Mouse (Mus musculus): ENCODE measurements around the gene Ccdc146.

Ccdc146 gene

GRCm38 (mm10) chr5:21329672-21330665 lies 94.5 kb downstream of the Ccdc146 start:
- DNase-seq (ENCODE audit: low spot score), result no peak

GRCm38 (mm10) chr5:21328560-21328959 lies 95.9 kb downstream of the Ccdc146 start:
- no peak for DNase-seq (ENCODE audit: low spot score)

DNA sequence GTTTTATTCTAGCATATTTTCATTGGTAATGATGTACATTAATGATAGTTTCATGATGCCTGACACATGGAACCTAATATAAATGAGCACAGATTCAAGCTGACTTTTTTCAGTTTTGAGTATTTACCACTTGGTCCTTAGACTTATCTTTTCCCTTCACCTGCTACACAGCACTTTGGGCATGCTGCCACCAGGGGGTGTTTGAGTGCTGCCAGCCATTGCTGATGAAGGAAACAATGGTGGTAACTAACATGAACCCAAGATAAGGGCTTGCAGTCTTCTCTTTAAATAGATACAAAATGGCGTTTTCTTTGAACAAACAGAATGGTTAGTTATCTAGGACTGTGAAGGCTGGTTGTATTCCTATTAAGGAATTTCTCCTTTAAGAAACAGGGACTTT lies 98.0 kb downstream of the Ccdc146 start:
- peak; percentile 78 for DNase-seq (ENCODE audit: low spot score)

- no peak for DNase-seq (ENCODE audit: low spot score)
Measured at GRCm38 (mm10) chr5:21320138-21320537, 104.3 kb downstream of the Ccdc146 start.

DNA sequence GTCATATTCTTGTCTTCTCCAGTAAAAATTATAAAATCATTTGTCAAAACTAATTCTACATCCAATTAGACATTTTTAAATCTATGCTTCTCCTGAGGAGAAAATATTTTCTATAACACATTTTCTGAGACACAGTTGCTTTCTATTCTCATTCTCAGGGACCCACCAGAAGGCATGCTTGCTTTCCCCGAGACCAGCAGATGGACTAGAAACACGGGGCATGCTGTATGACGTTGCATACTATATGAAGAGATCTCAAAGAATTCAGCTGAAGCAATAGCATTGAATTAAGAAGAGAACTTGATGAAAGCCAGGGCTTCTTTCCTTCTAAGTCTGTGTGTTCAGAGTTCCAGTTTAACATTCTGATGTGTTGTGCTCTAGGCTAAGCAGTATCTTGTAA lies 109.8 kb downstream of the Ccdc146 start:
- no peak for DNase-seq (ENCODE audit: low spot score)

- DNase-seq (ENCODE audit: low spot score), result no peak
Measured at GRCm38 (mm10) chr5:21307165-21307564, 117.3 kb downstream of the Ccdc146 start.

DNA sequence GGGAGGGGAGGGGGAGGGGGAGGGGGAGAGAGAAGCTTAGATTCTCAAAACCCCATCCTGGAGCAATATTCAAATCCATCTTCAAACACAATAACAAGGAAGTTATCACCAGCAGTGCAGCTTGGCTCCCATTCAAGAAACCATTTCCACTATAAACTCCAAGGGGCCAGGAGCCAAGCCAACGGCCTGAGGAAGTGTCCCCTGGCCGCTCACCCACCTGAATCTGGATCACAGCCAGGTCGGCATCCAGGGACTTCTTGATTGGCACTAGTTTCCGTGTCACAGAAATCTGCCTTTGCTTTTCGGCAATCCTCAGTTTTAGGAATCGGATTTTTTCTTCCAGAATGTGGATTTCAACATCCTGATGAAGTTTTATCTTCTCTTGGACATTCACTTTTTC lies 123.5 kb downstream of the Ccdc146 start:
- DNase-seq (ENCODE audit: low spot score), result no peak

- no peak for DNase-seq (ENCODE audit: low spot score)
Measured at GRCm38 (mm10) chr5:21300058-21300457, 124.4 kb downstream of the Ccdc146 start.

DNA sequence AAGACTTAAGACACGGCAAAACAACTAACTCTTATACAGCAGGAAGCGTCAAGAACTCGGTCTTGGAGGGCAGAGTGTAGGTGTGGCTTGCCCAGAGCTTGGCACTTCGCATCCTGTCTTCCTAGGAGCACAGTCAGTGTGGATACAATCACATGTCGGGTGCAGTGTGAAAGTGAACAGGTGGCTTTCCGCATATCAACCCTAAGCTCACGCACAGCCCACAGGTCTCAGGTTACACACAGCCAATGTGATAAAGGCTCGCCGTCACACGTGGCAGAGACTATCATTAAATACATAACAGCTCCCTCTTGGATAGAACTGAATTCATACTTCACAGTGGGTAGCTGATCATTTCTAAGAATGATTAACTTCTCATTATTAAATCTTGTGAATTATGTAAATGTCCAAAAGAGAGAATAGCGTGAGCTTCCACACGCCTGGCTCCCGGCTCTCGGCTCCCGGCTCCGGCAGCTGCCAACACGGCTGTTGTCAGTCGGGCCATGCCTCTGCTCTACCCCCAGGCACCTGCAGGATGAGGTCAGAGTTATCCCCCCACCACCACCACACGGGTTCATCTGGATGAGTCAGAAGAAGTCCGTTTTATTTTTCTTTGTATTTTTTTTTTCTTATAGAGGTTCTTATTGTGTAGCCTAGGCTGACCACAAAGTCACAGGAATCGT lies 125.3 kb downstream of the Ccdc146 start:
- DNase-seq (ENCODE audit: low spot score), result no peak

DNA sequence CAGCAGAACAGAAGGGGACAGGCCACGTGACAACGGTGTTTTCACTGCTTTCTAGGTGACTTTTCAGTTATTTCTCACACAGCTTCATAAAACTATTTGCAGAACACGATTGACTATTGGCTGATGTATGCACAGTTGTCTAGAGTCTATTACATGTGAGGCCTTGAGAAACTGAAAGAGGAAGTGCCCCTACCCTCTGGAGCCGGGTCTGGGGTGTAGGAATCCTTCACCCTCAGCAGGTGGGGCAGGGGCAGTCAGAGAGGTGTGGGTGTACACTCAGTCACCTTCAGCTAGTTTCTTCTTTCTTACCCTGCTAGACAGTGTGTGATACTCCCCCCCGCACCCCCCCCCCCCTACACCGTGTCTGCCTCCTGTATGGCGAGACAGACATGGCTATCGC lies 128.8 kb downstream of the Ccdc146 start:
- DNase-seq (ENCODE audit: low spot score), result no peak

DNA sequence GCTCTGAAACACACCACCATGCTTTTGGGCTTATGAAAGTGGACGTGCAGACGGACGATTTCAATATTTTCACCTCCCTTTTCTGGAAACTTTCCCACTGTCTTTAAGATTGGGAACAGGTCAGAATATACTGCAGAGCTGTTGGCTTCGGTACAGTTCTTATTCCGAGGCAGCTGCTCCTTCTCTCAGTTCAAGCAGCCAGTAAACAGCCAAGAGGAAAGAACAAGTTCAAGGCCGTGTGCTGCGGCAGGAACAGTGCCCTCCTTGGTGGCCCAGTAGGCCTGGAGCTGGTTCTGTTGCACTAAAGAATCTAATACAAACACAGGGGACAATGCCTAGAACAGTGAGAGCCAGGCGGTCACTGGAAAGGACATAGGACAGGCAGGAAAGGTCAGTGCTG lies 133.9 kb downstream of the Ccdc146 start:
- DNase-seq (ENCODE audit: low spot score), result no peak

GRCm38 (mm10) chr5:21288658-21289435 lies 135.6 kb downstream of the Ccdc146 start:
- peak; percentile 32 for DNase-seq (ENCODE audit: low spot score)

- DNase-seq (ENCODE audit: low spot score), result peak; percentile 19
Measured at GRCm38 (mm10) chr5:21283356-21284062, 141.0 kb downstream of the Ccdc146 start.

- DNase-seq (ENCODE audit: low spot score), result peak; percentile 36
Measured at GRCm38 (mm10) chr5:21277685-21278084, 146.8 kb downstream of the Ccdc146 start.

DNA sequence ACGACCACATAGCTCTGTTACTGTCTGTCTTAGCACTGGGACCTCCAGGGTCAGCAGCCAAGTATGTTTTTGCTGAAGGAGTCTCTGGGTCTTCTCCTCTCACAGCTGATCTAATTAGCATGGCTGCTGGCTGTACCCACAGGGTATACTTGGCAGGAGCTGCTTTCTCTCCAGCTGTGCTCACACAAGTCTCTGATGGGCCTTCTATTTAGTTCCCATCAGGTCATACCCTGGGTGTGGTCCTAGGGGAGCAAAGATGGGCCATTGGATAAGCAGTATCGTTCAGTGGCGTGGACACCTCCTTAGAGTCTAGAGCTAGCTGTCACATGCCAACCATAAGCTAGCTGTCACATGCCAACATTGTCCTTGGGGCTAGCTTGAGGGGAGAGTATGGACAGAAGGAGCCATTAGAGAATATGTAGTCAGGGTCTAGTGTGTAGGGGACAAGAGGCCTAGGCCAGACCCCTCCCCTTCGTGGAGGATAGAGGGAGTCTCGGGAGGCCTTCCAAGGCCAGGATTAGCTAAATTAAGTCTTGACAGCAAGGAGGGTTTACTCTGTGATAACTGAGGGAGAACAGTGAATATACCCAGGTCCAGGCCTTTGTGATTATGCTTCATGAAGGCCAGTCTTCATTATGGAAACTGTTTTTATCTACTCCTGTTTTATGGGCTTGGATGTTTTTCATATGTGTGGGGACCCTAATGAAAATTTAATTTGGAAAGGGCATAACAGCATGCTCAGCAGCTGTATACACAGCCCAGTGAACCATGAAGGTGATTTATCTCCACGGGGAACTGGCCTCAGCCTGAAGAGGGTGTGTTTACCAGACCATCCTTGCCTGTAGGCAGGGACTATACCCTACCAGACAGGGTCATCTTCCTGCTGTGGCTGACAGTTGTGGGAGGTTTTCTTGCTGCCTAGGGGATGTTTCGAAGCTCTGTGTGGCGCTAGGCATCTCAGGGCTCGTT lies 152.8 kb downstream of the Ccdc146 start:
- peak; percentile 33 for DNase-seq (ENCODE audit: low spot score)

GRCm38 (mm10) chr5:21270756-21271155 lies 153.7 kb downstream of the Ccdc146 start:
- DNase-seq (ENCODE audit: low spot score), result peak; percentile 19

- DNase-seq (ENCODE audit: low spot score), result peak; percentile 12
Measured at GRCm38 (mm10) chr5:21269446-21269845, 155.0 kb downstream of the Ccdc146 start.

DNA sequence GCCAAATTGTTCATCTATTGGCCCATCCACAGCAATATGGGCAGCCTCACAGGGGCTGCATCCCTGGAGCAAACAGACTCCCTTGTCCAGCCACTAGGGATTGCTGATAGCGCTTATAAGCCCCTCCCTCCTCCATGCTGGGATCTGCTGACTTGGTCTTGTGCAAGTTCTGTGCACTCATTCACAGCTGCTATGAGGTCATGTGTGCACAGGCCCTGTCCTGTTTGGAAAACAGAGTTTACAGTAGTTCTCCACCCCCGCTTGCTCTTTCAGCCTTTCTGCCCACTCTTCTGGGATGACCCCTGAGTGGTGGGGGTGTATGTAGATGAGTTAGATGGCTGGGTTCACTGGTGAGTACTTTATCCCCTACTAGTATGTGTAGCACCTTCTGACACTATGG lies 157.4 kb downstream of the Ccdc146 start:
- DNase-seq (ENCODE audit: low spot score), result no peak

GRCm38 (mm10) chr5:21265049-21265448 lies 159.4 kb downstream of the Ccdc146 start:
- peak; percentile 91 for DNase-seq (ENCODE audit: low spot score)

DNA sequence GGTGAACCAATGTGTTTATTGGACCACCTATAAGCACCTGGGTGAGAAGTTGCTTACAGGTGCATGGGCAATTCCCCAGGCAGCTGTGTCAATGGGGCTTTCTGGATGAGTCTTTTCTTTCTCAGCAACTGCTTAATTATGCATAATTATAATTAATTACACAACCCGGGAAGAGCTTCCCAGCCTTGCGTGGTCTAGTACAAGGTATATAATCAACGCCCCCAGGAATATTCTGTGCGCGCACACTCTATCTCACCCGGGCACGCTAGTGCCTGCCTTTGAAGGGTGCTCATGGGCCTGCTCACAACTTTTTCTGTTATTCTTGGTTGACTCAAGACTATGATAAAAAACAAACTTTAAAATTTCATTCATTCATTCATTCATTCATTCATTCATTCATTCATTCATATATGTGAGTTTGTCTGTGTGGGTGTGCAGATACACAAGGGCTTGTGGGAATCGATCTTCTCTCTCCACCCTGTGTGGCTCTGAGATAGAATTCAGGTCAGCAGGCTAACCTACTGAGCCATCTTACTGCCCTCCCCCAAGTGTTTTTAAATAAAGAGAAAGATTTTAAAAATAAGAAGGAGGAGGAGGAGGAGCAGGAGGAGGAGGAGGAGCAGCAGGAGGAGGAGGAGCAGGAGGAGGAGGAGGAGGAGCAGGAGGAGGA lies 160.0 kb downstream of the Ccdc146 start:
- DNase-seq (ENCODE audit: low spot score), result no peak
